Mouse (Mus musculus): ENCODE data around the gene Usp20.

- TF ChIP-seq GATA1 (IDR thresholded peaks at IDR 0.05; ENCODE audit: borderline replicate concordance, low read length) (no peak), FLI1 (IDR thresholded peaks at IDR 0.05; ENCODE audit: low read length) (no peak)
Observed at GRCm38 (mm10) chr2:30958726-30959125, 23.4 kb upstream of the Usp20 start.
